Comparison of ENCODE assay signal across 8 mouse cellular contexts in the genomic region with DNA sequence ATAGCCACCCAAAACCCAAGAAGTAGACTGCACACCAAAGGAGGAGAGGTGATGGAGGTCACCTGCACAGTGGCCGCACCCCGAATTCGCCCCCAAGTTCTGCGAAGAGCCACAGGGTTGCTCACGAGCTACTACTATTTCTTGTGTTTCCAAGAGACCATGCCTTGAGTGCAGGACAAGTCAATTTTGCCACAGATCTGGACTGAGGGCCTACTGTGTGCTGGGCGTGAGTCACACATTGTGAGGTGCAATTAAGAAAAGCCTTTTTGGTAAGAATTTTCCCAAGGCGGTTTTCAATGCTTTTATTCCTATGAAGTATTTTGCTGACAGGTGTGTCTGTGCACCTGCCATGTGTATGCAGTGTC. TPM values are rescaled to one million over a fixed set of nuclear protein-coding genes. Genes with fewer than 3 reads are reported as not detected.
A peak's percentile ranks its signal among the peaks of the same experiment; 100 is the strongest.
DNase-seq lines count a peak whose midpoint lies in the region; ATAC-seq and TF ChIP-seq lines count a peak whose summit lies in the region.

No protein-coding gene starts in this region.

- ATAC-seq in kidney, embryonic 16.5 days (ENCODE audit: low FRiP score, low TSS enrichment), result no peak
- peak; percentile 50; the same call in 1 of the 2 replicates for ATAC-seq in embryonic facial prominence, embryonic 13.5 days (ENCODE audit: insufficient number of reproducible peaks, insufficient read depth, low FRiP score, low TSS enrichment, low read depth)
- peak; percentile 26; the same call in 1 of the 2 replicates for ATAC-seq in intestine, embryonic 14.5 days (replicated peaks; ENCODE audit: low FRiP score, low TSS enrichment, low read depth)
- peak; percentile 9; the same call in 1 of the 2 replicates for ATAC-seq in midbrain, postnatal 0 days (ENCODE audit: low FRiP score)
- ATAC-seq in inflammation-experienced regulatory T-cells, adult 6 months, result no peak

- no peak for DNase-seq in kidney, adult 8-10 months
- no peak for DNase-seq in intestine, embryonic 14.5 days (ENCODE audit: low spot score)
- DNase-seq in midbrain, postnatal 0 days (ENCODE audit: low spot score), result no peak
- no peak for DNase-seq in layer of hippocampus, adult 11-12 months (ENCODE audit: low spot score)
- DNase-seq in adrenal gland, adult (ENCODE audit: inconsistent age in 2 of 2, low spot score in 1 of 2), result no peak

- H3K9me3 ChIP-seq in kidney, embryonic 16.5 days (ENCODE audit: low read length), result no peaks in the 10 kb centered on the region
- H3K9me3 ChIP-seq in embryonic facial prominence, embryonic 13.5 days, result no peaks in the 10 kb centered on the region
- H3K9me3 ChIP-seq in intestine, embryonic 14.5 days (ENCODE audit: control insufficient read depth, low read length), result no peaks in the 10 kb centered on the region
- no peaks in the 10 kb centered on the region for H3K9me3 ChIP-seq in midbrain, postnatal 0 days (ENCODE audit: low read length)

- H3K4me3 ChIP-seq in kidney, embryonic 16.5 days (ENCODE audit: low read length), result peak overlapping the region; percentile 75
- peak overlapping the region; percentile 80 for H3K4me3 ChIP-seq in embryonic facial prominence, embryonic 13.5 days
- H3K4me3 ChIP-seq in intestine, embryonic 14.5 days (ENCODE audit: low read depth, low read length), result peak overlapping the region; percentile 62
- H3K4me3 ChIP-seq in midbrain, postnatal 0 days (ENCODE audit: low read depth, low read length), result peak overlapping the region; percentile 89

- no peak overlapping the region for H3K27ac ChIP-seq in kidney, embryonic 16.5 days (ENCODE audit: low read length)
- H3K27ac ChIP-seq in embryonic facial prominence, embryonic 13.5 days, result no peak overlapping the region
- H3K27ac ChIP-seq in intestine, embryonic 14.5 days (ENCODE audit: low read depth), result no peak overlapping the region
- H3K27ac ChIP-seq in midbrain, postnatal 0 days (ENCODE audit: low read depth, low read length), result peak overlapping the region; percentile 86

- H3K9ac ChIP-seq in kidney, embryonic 16.5 days (replicated peaks; ENCODE audit: low read length), result peak overlapping the region; percentile 74; the same call in 1 of the 2 replicates
- peak overlapping the region; percentile 78 for H3K9ac ChIP-seq in embryonic facial prominence, embryonic 13.5 days
- no peak overlapping the region for H3K9ac ChIP-seq in intestine, embryonic 14.5 days (ENCODE audit: low read length)
- peak overlapping the region; percentile 94 for H3K9ac ChIP-seq in midbrain, postnatal 0 days (replicated peaks; ENCODE audit: low read length, poor library complexity, severe bottlenecking)

- WGBS in kidney, embryonic 16.5 days, result 44% methylated on average over 7 of the region's 7 CpGs
- WGBS in embryonic facial prominence, embryonic 13.5 days, result 34% methylated on average over 7 of the region's 7 CpGs
- WGBS in intestine, embryonic 14.5 days, result 39% methylated on average over 7 of the region's 7 CpGs
- 42% methylated on average over 7 of the region's 7 CpGs for WGBS in midbrain, postnatal 0 days

- H3K36me3 ChIP-seq in kidney, embryonic 16.5 days (ENCODE audit: insufficient read depth, low read length), result no peaks in the 10 kb centered on the region
- no peaks in the 10 kb centered on the region for H3K36me3 ChIP-seq in embryonic facial prominence, embryonic 13.5 days
- no peaks in the 10 kb centered on the region for H3K36me3 ChIP-seq in intestine, embryonic 14.5 days (ENCODE audit: control insufficient read depth, insufficient read depth, low read length)
- H3K36me3 ChIP-seq in midbrain, postnatal 0 days (ENCODE audit: insufficient read depth, low read length), result no peaks in the 10 kb centered on the region

- H3K4me2 ChIP-seq in kidney, embryonic 16.5 days (replicated peaks; ENCODE audit: low read depth, low read length), result peak overlapping the region; percentile 82
- H3K4me2 ChIP-seq in embryonic facial prominence, embryonic 13.5 days, result peak overlapping the region; percentile 84
- peak overlapping the region; percentile 72 for H3K4me2 ChIP-seq in intestine, embryonic 14.5 days (ENCODE audit: low read length)
- H3K4me2 ChIP-seq in midbrain, postnatal 0 days (ENCODE audit: low read depth, low read length, poor library complexity, severe bottlenecking), result peak overlapping the region; percentile 73

- no peak for TF ChIP-seq CTCF in midbrain, postnatal 0 days (IDR thresholded peaks at IDR 0.05)

- H3K27me3 ChIP-seq in kidney, embryonic 16.5 days (ENCODE audit: insufficient read depth, low read length), result no peaks in the 10 kb centered on the region
- peaks cover 9% of the 10 kb centered on the region; the same call in 1 of the 2 replicates for H3K27me3 ChIP-seq in embryonic facial prominence, embryonic 13.5 days
- 0 out of 2 replicates have a peak, but pooled peaks cover 7% of the 10 kb centered on the region for H3K27me3 ChIP-seq in intestine, embryonic 14.5 days (replicated peaks; ENCODE audit: control insufficient read depth, insufficient read depth, low read length)
- no peaks in the 10 kb centered on the region for H3K27me3 ChIP-seq in midbrain, postnatal 0 days (ENCODE audit: insufficient read depth, low read length)

- no peaks in the 10 kb centered on the region for H3K4me1 ChIP-seq in kidney, embryonic 16.5 days (ENCODE audit: insufficient read depth, low read length)
- peaks cover 3% of the 10 kb centered on the region; the same call in 1 of the 2 replicates for H3K4me1 ChIP-seq in embryonic facial prominence, embryonic 13.5 days
- H3K4me1 ChIP-seq in intestine, embryonic 14.5 days (replicated peaks; ENCODE audit: control insufficient read depth, insufficient read depth, low read length), result no peaks in the 10 kb centered on the region
- H3K4me1 ChIP-seq in midbrain, postnatal 0 days (ENCODE audit: insufficient read depth, low read length), result 0 out of 2 replicates have a peak, but pooled peaks cover 3% of the 10 kb centered on the region

RNA-seq across cellular contexts. Expression of a gene that starts 0.3 kb away (rescaled TPM):
- 9.0 and 10.5 TPM in 2 replicates for polyA plus RNA-seq in kidney, embryonic 16.5 days (2015; fragmentation: Nextera tagmentation; extraction: Ambion mirVana)
- polyA plus RNA-seq in embryonic facial prominence, embryonic 13.5 days (2015; fragmentation: Nextera tagmentation; extraction: Ambion mirVana), result 12.2 and 15.1 TPM in 2 replicates
- polyA plus RNA-seq in intestine, embryonic 14.5 days (2014; fragmentation: Nextera tagmentation; extraction: Ambion mirVana), result 10.5 and 11.0 TPM in 2 replicates
- 92.2 and 92.6 TPM in 2 replicates for total RNA-seq in midbrain, postnatal 0 days (2014; rRNA removed)
- 41.6 and 47.9 TPM in 2 replicates for polyA plus RNA-seq in midbrain, postnatal 0 days (2015; fragmentation: Nextera tagmentation; extraction: Ambion mirVana)
- 1 to 10 TPM in 1 of 3 experiments, under 1 TPM in 2; 0.59 to 1.2 (median 0.67) TPM for polyA plus RNA-seq in inflammation-experienced regulatory T-cells, adult 6 months (2017; shearing (Covaris generic))

RNA-seq across cellular contexts. Expression of a gene that starts 54.2 kb away (rescaled TPM):
- polyA plus RNA-seq in kidney, embryonic 16.5 days (2015; fragmentation: Nextera tagmentation; extraction: Ambion mirVana), result 38.2 and 39.7 TPM in 2 replicates
- 43.0 and 43.4 TPM in 2 replicates for polyA plus RNA-seq in embryonic facial prominence, embryonic 13.5 days (2015; fragmentation: Nextera tagmentation; extraction: Ambion mirVana)
- 47.2 and 54.7 TPM in 2 replicates for polyA plus RNA-seq in intestine, embryonic 14.5 days (2014; fragmentation: Nextera tagmentation; extraction: Ambion mirVana)
- total RNA-seq in midbrain, postnatal 0 days (2014; rRNA removed), result 7.6 and 8.5 TPM in 2 replicates
- 5.2 and 5.8 TPM in 2 replicates for polyA plus RNA-seq in midbrain, postnatal 0 days (2015; fragmentation: Nextera tagmentation; extraction: Ambion mirVana)
- 10 to 100 TPM in 1 of 3 experiments, 1 to 10 TPM in 2; 7.2 to 31.0 (median 8.9) TPM for polyA plus RNA-seq in inflammation-experienced regulatory T-cells, adult 6 months (2017; shearing (Covaris generic))

RNA-seq across cellular contexts. Expression of a gene that starts 54.3 kb away (rescaled TPM):
- 12.6 and 13.4 TPM in 2 replicates for polyA plus RNA-seq in kidney, embryonic 16.5 days (2015; fragmentation: Nextera tagmentation; extraction: Ambion mirVana)
- 13.7 and 14.2 TPM in 2 replicates for polyA plus RNA-seq in embryonic facial prominence, embryonic 13.5 days (2015; fragmentation: Nextera tagmentation; extraction: Ambion mirVana)
- polyA plus RNA-seq in intestine, embryonic 14.5 days (2014; fragmentation: Nextera tagmentation; extraction: Ambion mirVana), result 10.2 and 11.0 TPM in 2 replicates
- 10.1 and 20.0 TPM in 2 replicates for total RNA-seq in midbrain, postnatal 0 days (2014; rRNA removed)
- polyA plus RNA-seq in midbrain, postnatal 0 days (2015; fragmentation: Nextera tagmentation; extraction: Ambion mirVana), result 9.1 and 9.3 TPM in 2 replicates
- 10 to 100 TPM; 20.7 to 26.7 (median 26.6) TPM for polyA plus RNA-seq in inflammation-experienced regulatory T-cells, adult 6 months (2017; shearing (Covaris generic))

Comparison
In these comparisons a context has a peak if more than half of its experiments do, and no peak if none do; other contexts are left out.
1. ATAC-seq: peak in embryonic facial prominence, embryonic 13.5 days (single experiment), intestine, embryonic 14.5 days (single experiment) and midbrain, postnatal 0 days (single experiment); none in kidney, embryonic 16.5 days (single experiment) and inflammation-experienced regulatory T-cells, adult 6 months (single experiment).
2. Peak in every context shown above with its lines, with median percentiles within 50 percentile points of each other: H3K4me2 ChIP-seq and H3K4me3 ChIP-seq.